Mouse (Mus musculus) liver, embryonic 14.5 days (tissue): ENCODE measurements around the gene Eml5.

ENCODE experiments used
- CTCF ChIP-seq: IDR thresholded peaks from 2 replicates; pipeline ENCODE4 v1.5.1; 2016; ENCODE audit warnings: antibody characterized with exemption, low read depth, control low read depth
- EP300 ChIP-seq: IDR thresholded peaks from 2 replicates; pipeline ENCODE4 v1.6.1; 2016; ENCODE audit warnings: antibody characterized with exemption, low read depth

GRCm38 (mm10) chr12:98850767-98851166 is 50.5 kb downstream of the Eml5 start:
- peak; percentile 70 for TF ChIP-seq CTCF
- no peak for TF ChIP-seq EP300
